In the genomic region with DNA sequence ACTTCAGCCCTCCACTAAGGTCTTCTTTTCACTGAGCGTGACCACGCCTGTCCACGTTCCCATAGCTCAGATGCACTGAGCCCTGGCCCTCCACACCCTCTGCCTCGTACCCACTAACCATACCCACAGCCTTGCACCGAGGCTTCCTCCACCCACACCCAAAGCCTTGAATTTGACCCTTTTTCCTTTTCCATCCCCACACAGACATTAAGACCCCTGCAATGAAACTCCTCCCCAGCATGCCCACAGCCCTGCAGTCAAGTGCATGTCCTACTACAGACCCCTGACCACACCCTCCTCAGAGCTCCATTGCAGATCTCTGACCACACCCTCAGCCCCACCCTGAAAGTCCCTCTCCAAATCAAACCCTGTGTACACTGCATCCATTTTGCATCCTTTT, we compare ENCODE assay signal across 1 mouse cellular context.
TF ChIP-seq lines count a peak whose summit lies in the region.

No protein-coding gene starts in this region.

TF ChIP-seq in myocyte, 11 proteins besides CTCF, POLR2A, EP300 and RAD21 (continued from another document):
- TF ChIP-seq REST (IDR thresholded peaks at IDR 0.05; ENCODE audit: insufficient read depth, insufficient read length) (no peak), POLR2AphosphoS2 (IDR thresholded peaks at IDR 0.05; ENCODE audit: insufficient read length, low read depth) (no peak), USF1 (IDR thresholded peaks at IDR 0.05; ENCODE audit: low read depth) (no peak), MAX (IDR thresholded peaks at IDR 0.05; ENCODE audit: low read depth) (no peak), TCF3 (IDR thresholded peaks at IDR 0.05; ENCODE audit: insufficient read length, low read depth) (no peak), E2F4 (IDR thresholded peaks at IDR 0.05; ENCODE audit: insufficient read depth) (no peak), TCF12 (IDR thresholded peaks at IDR 0.05; ENCODE audit: insufficient read depth, poor library complexity, severe bottlenecking) (no peak)
